Mouse (Mus musculus): ENCODE results near the gene Gm26602.
"Not testable (repeated sequence)": the region's sequence is repeated elsewhere in the genome, so short reads cannot be mapped to it uniquely, and the experiment has no call there.

Gene Gm26602

GRCm38 (mm10) chr10:79933145-79933679, 22.6 kb downstream of the Gm26602 start:
- DNase-seq (ENCODE audit: low read depth): no peak

- DNase-seq (ENCODE audit: low read depth): no peak
Observed at GRCm38 (mm10) chr10:79933861-79934260, 23.2 kb downstream of the Gm26602 start.

- DNase-seq (ENCODE audit: low read depth): no peak
Observed at GRCm38 (mm10) chr10:79934272-79934721, 23.6 kb downstream of the Gm26602 start.

- DNase-seq (ENCODE audit: low read depth): no peak
Observed at GRCm38 (mm10) chr10:79934794-79935569, 24.3 kb downstream of the Gm26602 start.

GRCm38 (mm10) chr10:79936284-79936910, 25.7 kb downstream of the Gm26602 start:
- no peak for DNase-seq (ENCODE audit: low read depth)

- no peak for DNase-seq (ENCODE audit: low read depth)
Observed at GRCm38 (mm10) chr10:79936911-79937441, 26.3 kb downstream of the Gm26602 start.

GRCm38 (mm10) chr10:79937775-79938526, 27.3 kb downstream of the Gm26602 start:
- DNase-seq (ENCODE audit: low read depth): no peak

GRCm38 (mm10) chr10:79940749-79941148, 30.1 kb downstream of the Gm26602 start:
- no peak for DNase-seq (ENCODE audit: low read depth)

GRCm38 (mm10) chr10:79942988-79943387, 32.3 kb downstream of the Gm26602 start:
- no peak for DNase-seq (ENCODE audit: low read depth)

- no peak for DNase-seq (ENCODE audit: low read depth)
Observed at GRCm38 (mm10) chr10:79943471-79943901, 32.8 kb downstream of the Gm26602 start.

- DNase-seq (ENCODE audit: low read depth): no peak
Observed at GRCm38 (mm10) chr10:79945507-79946234, 35.0 kb downstream of the Gm26602 start.

GRCm38 (mm10) chr10:79946752-79947322, 36.2 kb downstream of the Gm26602 start:
- DNase-seq (ENCODE audit: low read depth): no peak

GRCm38 (mm10) chr10:79947502-79947901, 36.8 kb downstream of the Gm26602 start:
- no peak for DNase-seq (ENCODE audit: low read depth)

GRCm38 (mm10) chr10:79949873-79950272, 39.2 kb downstream of the Gm26602 start:
- no peak for DNase-seq (ENCODE audit: low read depth)

- no peak for DNase-seq (ENCODE audit: low read depth)
Observed at GRCm38 (mm10) chr10:79950661-79951060, 40.0 kb downstream of the Gm26602 start.

GRCm38 (mm10) chr10:79953946-79954345, 43.3 kb downstream of the Gm26602 start:
- DNase-seq (ENCODE audit: low read depth): no peak

- no peak for DNase-seq (ENCODE audit: low read depth)
Observed at GRCm38 (mm10) chr10:79955691-79956090, 45.0 kb downstream of the Gm26602 start.

GRCm38 (mm10) chr10:79956643-79957154, 46.0 kb downstream of the Gm26602 start:
- DNase-seq (ENCODE audit: low read depth): no peak

- peak; percentile 79 for DNase-seq (ENCODE audit: low read depth)
Observed at GRCm38 (mm10) chr10:79958140-79958816, 47.6 kb downstream of the Gm26602 start.

GRCm38 (mm10) chr10:79959412-79959811, 48.8 kb downstream of the Gm26602 start:
- DNase-seq (ENCODE audit: low read depth): not testable (repeated sequence)
